Mouse (Mus musculus) adrenal gland, adult (tissue): ENCODE measurements around the gene Gm21719.
"Not testable (repeated sequence)": the region's sequence is repeated elsewhere in the genome, so short reads cannot be mapped to it uniquely, and the experiment has no call there.

Experiments used
- DNase-seq, 2 experiments: peaks; one replicate each; pipeline ENCODE4 v3.0.0; 2022 to 2023; ENCODE audit warnings: low spot score in 1 of 2; ENCODE audit not compliant: inconsistent age in 2 of 2

Gene Gm21719

DNA sequence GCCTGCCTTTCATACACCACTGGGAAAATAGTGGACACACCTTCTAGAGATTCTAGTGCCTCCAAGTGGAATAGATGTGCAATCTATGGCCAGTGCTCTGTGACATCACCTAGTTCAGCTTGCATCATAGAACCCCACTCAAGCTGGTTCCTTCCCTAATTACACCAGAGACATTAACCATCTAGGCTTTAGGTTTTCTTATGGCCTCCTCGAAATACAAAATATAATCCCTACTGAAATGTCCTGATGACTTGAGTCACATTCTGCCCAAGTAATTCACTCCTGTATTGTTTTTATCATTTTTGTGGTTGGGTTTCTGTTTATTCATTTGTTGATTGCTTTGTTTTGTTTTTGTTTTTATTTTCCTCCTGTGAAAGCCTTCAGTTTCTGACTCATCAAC is at the start of gene Gm21719:
Gene Gm21719 (minus strand): TSS at position 101 of the 400 bp plus-strand sequence.
- DNase-seq, result not testable (repeated sequence)
